Mouse (Mus musculus): Measurements from ENCODE around the gene Izumo2. TPM values are rescaled to one million over a fixed set of nuclear protein-coding genes. Genes with fewer than 3 reads are reported as not detected.
"Not testable (repeated sequence)": the region's sequence is repeated elsewhere in the genome, so short reads cannot be mapped to it uniquely, and the experiment has no call there.

Gene Izumo2
- polyA plus RNA-seq, 1 experiment from 2014 or later, result not detected

DNA sequence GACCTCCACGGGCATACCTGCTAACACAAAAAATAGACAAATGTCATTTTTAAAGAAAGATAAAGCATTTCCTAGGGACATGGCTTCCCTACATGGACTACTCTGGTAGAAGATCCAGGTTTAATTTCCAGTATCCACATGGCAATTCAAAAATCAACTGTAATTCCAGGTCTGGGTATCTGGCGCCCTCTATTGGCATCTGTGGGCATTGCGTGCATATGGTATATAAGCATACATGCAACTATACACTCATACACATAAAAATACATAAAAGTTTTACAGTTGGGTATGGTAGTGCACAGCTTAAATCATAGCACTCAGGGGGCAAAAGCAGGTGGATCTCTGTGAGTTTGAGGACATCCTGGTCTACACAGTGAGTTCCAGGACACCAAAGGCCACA lies 4.2 kb upstream of the Izumo2 start:
- Histone ChIP-seq H3K9me3 (no peaks in the 10 kb centered on the region), H3K27me3 (replicated peaks) (no peaks in the 10 kb centered on the region; the same call in 1 of the 2 replicates), H3K4me2 (no peak overlapping the region), H3K4me3 (no peak overlapping the region), H3K36me3 (replicated peaks) (no peaks in the 10 kb centered on the region), H3K27ac (no peak overlapping the region), H3K9ac (no peak overlapping the region), H3K4me1 (no peaks in the 10 kb centered on the region)
- ATAC-seq (replicated peaks), result no peak
- 57% methylated on average over 3 of the region's 3 CpGs for WGBS

DNA sequence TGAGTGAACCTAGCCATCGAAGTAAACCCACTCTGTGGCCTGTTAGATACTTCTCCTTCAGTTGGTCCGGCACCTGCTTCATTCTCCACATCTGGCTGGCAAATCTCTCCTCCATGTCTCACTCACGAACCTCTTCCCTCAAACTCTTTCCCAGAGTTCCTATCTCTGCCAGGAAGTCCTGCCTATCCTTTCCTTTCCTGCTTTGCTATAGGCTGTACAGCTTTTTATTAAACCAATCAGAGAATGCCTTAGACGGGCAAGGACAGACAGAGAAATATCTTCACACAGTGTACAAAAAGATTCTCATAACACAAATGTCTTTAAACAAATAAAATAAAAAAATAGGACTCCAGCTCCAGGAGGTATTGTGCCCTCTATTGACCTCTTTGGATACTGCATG lies 3.5 kb upstream of the Izumo2 start:
- no peaks in the 10 kb centered on the region for H3K9me3 ChIP-seq
- H3K27me3 ChIP-seq (replicated peaks), result no peaks in the 10 kb centered on the region; the same call in 1 of the 2 replicates
- H3K4me1 ChIP-seq, result no peaks in the 10 kb centered on the region
- no peaks in the 10 kb centered on the region for H3K36me3 ChIP-seq (replicated peaks)
- ATAC-seq (replicated peaks), result no peak
- no peak overlapping the region for H3K4me3 ChIP-seq
- H3K9ac ChIP-seq, result no peak overlapping the region
- no peak overlapping the region for H3K4me2 ChIP-seq
- WGBS, result 90% methylated on average over 4 of the region's 4 CpGs
- H3K27ac ChIP-seq, result no peak overlapping the region

DNA sequence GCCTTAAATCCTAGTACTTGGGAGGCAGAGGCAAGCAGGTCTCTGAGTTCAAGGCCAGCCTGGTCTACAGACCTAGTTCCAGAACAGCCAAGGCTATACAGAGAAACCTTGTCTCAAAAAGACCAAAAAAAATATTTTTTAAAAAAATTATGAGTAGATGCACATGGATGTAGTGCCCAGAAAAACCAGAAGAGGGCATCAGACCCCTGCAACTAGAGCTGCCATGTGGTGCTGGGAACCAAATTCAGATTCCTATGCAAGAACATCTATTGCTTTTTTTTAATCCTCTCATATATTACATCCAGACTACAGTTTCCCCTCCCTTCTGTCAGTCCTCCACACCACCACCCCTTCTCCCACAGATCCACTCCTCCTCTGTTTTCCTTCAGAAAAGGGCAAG lies 2.2 kb upstream of the Izumo2 start:
- no peak overlapping the region for H3K4me2 ChIP-seq
- no peak overlapping the region for H3K9ac ChIP-seq
- no peaks in the 10 kb centered on the region for H3K9me3 ChIP-seq
- H3K4me3 ChIP-seq, result no peak overlapping the region
- no peaks in the 10 kb centered on the region for H3K36me3 ChIP-seq (replicated peaks)
- no peak for ATAC-seq (replicated peaks)
- no peak overlapping the region for H3K27ac ChIP-seq
- H3K4me1 ChIP-seq, result no peaks in the 10 kb centered on the region
- no peaks in the 10 kb centered on the region; the same call in 1 of the 2 replicates for H3K27me3 ChIP-seq (replicated peaks)

DNA sequence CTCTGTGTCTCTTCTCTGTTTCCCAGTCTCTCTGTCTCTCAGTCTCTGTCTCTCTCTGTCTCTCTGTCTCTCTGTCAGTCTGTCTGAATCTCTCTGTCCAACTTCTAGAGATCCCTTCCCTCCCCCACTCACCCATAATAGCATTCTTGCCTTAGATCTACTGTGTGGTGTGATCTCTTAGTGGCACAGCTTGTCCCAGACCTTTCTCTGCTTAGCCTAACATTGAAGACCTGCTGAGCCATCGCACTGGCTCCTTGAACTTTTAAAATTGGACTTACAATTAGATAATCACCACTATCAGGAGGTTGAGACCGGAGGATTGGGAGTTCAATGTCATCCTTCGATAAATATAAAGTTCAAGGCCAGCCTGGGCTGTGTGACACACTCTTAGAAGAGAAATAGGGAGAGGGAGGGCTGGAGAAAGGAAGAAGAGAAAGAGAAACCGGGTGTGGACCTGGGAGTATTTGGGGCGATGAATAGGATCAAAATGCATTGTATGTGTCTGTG lies 1.3 kb upstream of the Izumo2 start:
- Histone ChIP-seq H3K4me3 (no peak overlapping the region), H3K27ac (no peak overlapping the region), H3K36me3 (replicated peaks) (no peaks in the 10 kb centered on the region), H3K27me3 (replicated peaks) (no peaks in the 10 kb centered on the region; the same call in 1 of the 2 replicates), H3K4me2 (no peak overlapping the region), H3K4me1 (no peaks in the 10 kb centered on the region), H3K9me3 (no peaks in the 10 kb centered on the region), H3K9ac (no peak overlapping the region)
- 83% methylated on average over 5 of the region's 5 CpGs for WGBS
- ATAC-seq (replicated peaks), result no peak

DNA sequence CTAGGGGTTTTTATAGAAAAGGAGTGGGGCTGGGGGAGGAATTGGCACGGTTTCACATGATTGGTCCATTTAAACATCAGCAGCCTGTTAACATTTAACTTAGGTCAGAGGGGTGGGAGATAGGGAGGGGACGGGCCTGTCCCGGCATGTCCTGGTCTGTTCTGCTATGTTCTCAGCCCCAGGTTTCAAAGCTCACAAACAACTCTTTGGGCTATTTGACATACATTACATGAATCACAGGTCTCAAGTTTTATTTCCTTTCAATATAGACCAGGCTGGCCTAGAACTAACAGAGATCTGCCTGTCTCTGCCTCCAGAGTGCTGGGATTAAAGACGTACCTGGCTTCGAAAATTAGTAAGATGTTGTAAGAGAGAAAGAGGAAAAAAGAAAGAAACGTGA lies 449 bp upstream of the Izumo2 start:
- WGBS, result 87% methylated on average over 6 of the region's 6 CpGs
- not testable (repeated sequence) for H3K4me2 ChIP-seq; H3K4me1 ChIP-seq; ATAC-seq (replicated peaks); H3K9ac ChIP-seq; H3K27ac ChIP-seq; H3K9me3 ChIP-seq; H3K36me3 ChIP-seq (replicated peaks); H3K4me3 ChIP-seq; H3K27me3 ChIP-seq (replicated peaks)

DNA sequence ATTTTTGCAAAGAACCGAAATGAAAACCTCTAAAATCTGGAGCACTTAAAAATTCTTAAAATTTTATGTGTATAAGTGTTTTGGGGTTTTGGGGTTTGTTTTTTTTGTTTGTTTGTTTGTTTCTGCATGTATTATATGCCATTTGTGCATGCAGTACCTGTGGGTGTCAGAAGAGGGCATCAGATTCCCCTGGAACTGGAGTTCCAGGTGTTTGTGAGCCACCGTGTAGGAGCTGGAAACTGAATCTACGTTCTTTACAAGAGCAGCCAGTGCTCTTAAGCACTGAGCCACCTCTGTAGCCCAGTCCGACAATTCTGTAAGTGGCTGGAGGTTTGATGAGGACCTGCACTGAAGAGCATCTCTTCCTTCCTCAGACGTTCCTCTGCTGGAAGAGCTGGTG lies 1.3 kb downstream of the Izumo2 start:
- Histone ChIP-seq H3K4me3 (no peak overlapping the region), H3K36me3 (replicated peaks) (no peaks in the 10 kb centered on the region), H3K27ac (no peak overlapping the region), H3K4me2 (no peak overlapping the region), H3K9me3 (no peaks in the 10 kb centered on the region), H3K9ac (no peak overlapping the region), H3K4me1 (no peaks in the 10 kb centered on the region), H3K27me3 (replicated peaks) (no peaks in the 10 kb centered on the region; the same call in 1 of the 2 replicates)
- 81% methylated on average over 5 of the region's 5 CpGs for WGBS
- ATAC-seq (replicated peaks), result no peak

DNA sequence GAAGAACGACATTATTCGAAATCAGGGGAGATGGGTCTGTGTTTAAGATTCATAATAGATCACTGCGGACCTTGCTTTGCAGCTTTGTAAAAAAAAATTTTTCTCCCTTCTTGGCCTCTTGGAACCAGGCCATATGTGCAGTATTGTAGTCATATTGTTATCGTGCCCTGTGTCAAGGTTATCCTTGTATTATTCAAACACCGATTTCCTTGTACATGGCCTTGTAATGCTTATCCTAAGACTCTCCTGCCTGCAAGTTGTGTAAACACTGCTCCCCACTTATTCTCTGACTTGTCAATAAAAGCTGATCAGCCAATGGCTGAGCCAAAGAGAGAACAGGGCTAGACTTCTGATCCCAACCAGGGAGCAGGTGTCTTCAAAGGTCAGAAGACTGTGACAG lies 13.5 kb downstream of the Izumo2 start:
- no peak for ATAC-seq (replicated peaks)
- no peaks in the 10 kb centered on the region for H3K27me3 ChIP-seq (replicated peaks)
- no peak overlapping the region for H3K4me3 ChIP-seq
- 82% methylated on average over 5 of the region's 5 CpGs for WGBS
- H3K27ac ChIP-seq, result no peak overlapping the region
- H3K36me3 ChIP-seq (replicated peaks), result no peaks in the 10 kb centered on the region
- H3K9ac ChIP-seq, result no peak overlapping the region
- H3K9me3 ChIP-seq, result no peaks in the 10 kb centered on the region
- H3K4me1 ChIP-seq, result no peaks in the 10 kb centered on the region
- H3K4me2 ChIP-seq, result no peak overlapping the region

DNA sequence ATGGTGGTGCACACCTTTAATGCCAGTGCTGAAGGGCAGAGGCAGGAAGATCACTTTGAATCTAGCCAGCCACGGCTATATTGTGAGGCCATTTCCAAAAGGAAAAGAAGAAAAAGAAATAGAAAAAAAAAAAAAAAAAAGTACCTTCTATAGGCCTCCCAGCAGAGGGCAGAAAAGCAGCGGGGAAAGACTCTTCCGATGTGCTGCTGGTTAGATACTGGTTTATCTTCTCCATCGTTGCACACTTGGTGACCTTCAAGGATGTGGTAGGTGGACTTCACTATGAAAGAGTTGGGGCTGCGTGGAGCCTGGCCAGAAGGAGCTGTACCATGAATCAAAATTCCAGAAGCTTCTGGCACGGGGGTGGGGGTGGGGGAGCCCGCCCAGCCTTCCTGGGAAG lies 15.8 kb downstream of the Izumo2 start:
- no peak for ATAC-seq (replicated peaks)
- no peak overlapping the region for H3K9ac ChIP-seq
- no peaks in the 10 kb centered on the region for H3K9me3 ChIP-seq
- no peaks in the 10 kb centered on the region for H3K27me3 ChIP-seq (replicated peaks)
- H3K27ac ChIP-seq, result no peak overlapping the region
- H3K36me3 ChIP-seq (replicated peaks), result no peaks in the 10 kb centered on the region
- H3K4me2 ChIP-seq, result no peak overlapping the region
- 21% methylated on average over 7 of the region's 7 CpGs for WGBS
- no peak overlapping the region for H3K4me3 ChIP-seq
- H3K4me1 ChIP-seq, result no peaks in the 10 kb centered on the region

DNA sequence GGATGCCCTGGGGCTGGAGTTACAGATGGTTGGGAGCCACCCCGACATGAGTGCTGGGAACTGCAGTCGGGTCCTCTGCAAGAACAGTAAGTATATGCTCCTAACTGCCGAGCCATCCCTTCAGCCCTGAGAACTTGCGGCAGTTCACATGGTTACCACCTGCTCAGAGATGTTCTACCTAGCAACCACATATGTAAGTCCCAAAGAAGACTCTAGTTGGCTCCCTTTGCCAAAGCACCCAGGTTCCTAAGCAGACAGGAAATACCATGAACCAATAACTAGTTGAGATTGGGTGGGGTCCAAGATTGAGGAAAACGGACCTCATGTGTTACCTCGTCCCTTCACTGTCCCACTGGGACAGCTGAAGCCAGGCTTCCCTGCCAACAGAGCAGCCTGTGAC lies 17.8 kb downstream of the Izumo2 start:
- Histone ChIP-seq H3K27ac (no peak overlapping the region), H3K9me3 (no peaks in the 10 kb centered on the region), H3K4me3 (no peak overlapping the region), H3K9ac (no peak overlapping the region), H3K36me3 (replicated peaks) (no peaks in the 10 kb centered on the region), H3K4me2 (no peak overlapping the region), H3K27me3 (replicated peaks) (no peaks in the 10 kb centered on the region), H3K4me1 (no peaks in the 10 kb centered on the region)
- 77% methylated on average over 6 of the region's 6 CpGs for WGBS
- no peak for ATAC-seq (replicated peaks)

DNA sequence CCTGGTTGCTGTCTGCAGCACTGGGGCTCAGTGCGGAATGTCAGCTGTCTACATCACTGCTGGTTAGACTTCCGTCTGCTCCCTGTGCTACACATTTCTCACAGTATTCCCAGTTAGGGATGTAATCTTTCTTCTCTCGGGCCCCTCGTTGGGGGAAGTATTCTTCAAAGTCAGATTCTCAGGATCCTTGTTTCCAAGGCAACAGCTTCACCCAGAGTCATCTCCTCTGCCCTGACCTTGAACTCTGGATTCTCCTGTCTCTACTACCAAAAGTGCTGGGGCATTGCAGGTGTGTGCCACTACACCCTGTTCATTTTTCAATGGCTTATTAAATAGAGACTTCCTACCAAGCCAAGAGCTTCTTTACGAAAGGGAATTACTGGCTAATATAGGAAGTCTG lies 18.6 kb downstream of the Izumo2 start:
- Histone ChIP-seq H3K27me3 (replicated peaks) (no peaks in the 10 kb centered on the region), H3K36me3 (replicated peaks) (no peaks in the 10 kb centered on the region), H3K9ac (no peak overlapping the region), H3K27ac (no peak overlapping the region), H3K9me3 (no peaks in the 10 kb centered on the region), H3K4me3 (no peak overlapping the region), H3K4me1 (no peaks in the 10 kb centered on the region), H3K4me2 (no peak overlapping the region)
- no peak for ATAC-seq (replicated peaks)
- 55% methylated on average over 5 of the region's 5 CpGs for WGBS

DNA sequence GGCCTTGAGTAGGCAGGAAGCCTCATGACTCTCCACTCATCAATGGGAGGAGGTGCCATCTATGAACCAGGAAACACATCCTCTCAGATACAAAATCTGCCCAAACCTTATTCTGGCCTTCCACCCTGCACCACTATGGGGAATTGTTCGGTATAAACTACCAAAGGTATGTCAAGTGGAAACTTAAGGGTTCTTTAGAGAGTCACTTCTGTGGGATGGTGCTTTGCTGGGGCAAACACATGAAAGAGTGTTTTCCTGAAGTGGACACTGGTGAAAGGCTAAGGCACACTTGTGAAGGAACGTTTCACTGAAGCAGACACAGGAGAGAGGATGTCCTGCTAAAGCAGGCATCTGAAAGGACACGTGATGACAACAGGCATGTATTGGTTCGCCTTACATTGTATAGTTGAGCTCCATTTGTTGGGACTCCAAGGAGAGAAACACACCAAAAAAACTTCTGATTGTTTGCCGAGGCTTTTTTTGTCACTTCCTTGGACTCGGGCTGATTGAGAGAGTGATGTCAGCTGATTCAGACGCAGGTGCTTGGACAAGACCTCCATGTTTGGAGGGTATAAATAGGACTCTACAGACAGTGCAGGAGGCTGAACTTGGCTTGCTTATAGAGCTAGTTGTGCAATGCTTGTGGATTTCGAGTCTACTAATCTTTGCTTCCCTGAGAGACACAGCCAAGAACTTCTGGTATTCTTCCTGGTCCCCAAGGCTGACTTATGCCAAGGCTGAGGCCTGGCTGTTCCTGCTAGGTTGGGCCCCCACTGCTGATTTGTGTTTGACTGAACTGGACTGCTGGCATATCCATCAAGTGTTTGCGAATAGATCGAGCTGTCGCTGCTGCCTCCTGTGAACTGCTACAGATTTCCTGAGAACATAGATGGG lies 19.8 kb downstream of the Izumo2 start:
- Histone ChIP-seq H3K36me3 (replicated peaks) (no peaks in the 10 kb centered on the region), H3K4me1 (no peaks in the 10 kb centered on the region), H3K4me2 (no peak overlapping the region), H3K9ac (no peak overlapping the region), H3K9me3 (no peaks in the 10 kb centered on the region), H3K27ac (no peak overlapping the region), H3K4me3 (no peak overlapping the region), H3K27me3 (replicated peaks) (no peaks in the 10 kb centered on the region)
- WGBS, result 87% methylated on average over 11 of the region's 11 CpGs
- ATAC-seq (replicated peaks), result no peak

DNA sequence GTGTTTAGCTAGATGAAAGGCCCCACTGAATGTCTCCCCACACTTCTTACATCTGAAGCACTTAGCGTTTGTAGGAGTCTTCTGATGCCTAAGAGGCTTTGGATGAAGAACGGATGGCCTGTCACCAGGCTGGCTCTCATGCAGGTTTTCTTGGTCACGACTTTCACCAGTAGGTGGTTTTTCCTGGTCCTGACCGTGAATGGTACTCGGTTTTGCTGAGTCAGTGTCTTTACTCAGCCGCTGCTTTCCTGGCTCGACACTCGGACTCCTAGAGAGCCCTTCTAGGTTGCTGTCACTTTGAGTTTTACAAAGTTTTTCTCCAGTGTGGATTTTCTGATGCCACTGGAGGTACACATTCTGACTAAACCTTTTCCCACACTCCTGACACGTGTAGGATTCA lies 25.2 kb downstream of the Izumo2 start:
- ATAC-seq (replicated peaks), result no peak
- Histone ChIP-seq H3K4me1 (no peaks in the 10 kb centered on the region), H3K9ac (no peak overlapping the region), H3K4me2 (no peak overlapping the region), H3K27me3 (replicated peaks) (no peaks in the 10 kb centered on the region), H3K4me3 (no peak overlapping the region), H3K36me3 (replicated peaks) (0 out of 2 replicates have a peak, but pooled peaks cover 7% of the 10 kb centered on the region), H3K27ac (no peak overlapping the region), H3K9me3 (no peaks in the 10 kb centered on the region)
- WGBS, result 88% methylated on average over 9 of the region's 9 CpGs

DNA sequence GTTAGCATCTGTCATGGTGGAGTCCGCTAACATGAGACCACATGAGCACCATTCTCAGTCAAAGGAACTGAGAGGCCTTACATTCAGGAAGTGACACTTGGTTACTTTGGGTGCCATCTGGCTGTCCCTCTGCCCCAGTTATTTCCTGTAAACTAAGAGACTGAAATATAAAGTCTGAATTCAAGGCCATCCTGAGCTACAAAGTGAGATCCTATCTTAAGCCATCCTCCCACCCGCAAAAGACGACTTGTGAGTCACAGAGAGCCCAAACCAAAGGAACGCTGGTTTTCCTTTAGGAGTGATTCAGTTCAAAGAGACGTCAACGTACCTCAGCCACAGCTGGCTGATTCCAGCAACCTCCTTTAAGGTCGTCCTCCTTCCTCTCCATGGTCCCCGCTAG lies 32.8 kb downstream of the Izumo2 start:
- Histone ChIP-seq H3K36me3 (replicated peaks) (no peaks in the 10 kb centered on the region), H3K9ac (no peak overlapping the region), H3K4me2 (no peak overlapping the region), H3K27ac (no peak overlapping the region), H3K9me3 (no peaks in the 10 kb centered on the region), H3K4me1 (peaks cover 9% of the 10 kb centered on the region), H3K27me3 (replicated peaks) (no peaks in the 10 kb centered on the region), H3K4me3 (no peak overlapping the region)
- 81% methylated on average over 8 of the region's 8 CpGs for WGBS
- ATAC-seq (replicated peaks), result no peak
